Mouse (Mus musculus) erythroblast, embryonic 14.5 days (primary cell): ENCODE results near the gene Mapk14.

Experiments
- GATA1 ChIP-seq: IDR thresholded peaks from 2 replicates; pipeline ENCODE4 v1.6.1; 2012; ENCODE audit warnings: low read length, inconsistent platforms, mixed read lengths
- TAL1 ChIP-seq: IDR thresholded peaks from 3 replicates; pipeline ENCODE4 v1.6.1; 2012; ENCODE audit warnings: low read length, inconsistent platforms, mixed read lengths

DNA sequence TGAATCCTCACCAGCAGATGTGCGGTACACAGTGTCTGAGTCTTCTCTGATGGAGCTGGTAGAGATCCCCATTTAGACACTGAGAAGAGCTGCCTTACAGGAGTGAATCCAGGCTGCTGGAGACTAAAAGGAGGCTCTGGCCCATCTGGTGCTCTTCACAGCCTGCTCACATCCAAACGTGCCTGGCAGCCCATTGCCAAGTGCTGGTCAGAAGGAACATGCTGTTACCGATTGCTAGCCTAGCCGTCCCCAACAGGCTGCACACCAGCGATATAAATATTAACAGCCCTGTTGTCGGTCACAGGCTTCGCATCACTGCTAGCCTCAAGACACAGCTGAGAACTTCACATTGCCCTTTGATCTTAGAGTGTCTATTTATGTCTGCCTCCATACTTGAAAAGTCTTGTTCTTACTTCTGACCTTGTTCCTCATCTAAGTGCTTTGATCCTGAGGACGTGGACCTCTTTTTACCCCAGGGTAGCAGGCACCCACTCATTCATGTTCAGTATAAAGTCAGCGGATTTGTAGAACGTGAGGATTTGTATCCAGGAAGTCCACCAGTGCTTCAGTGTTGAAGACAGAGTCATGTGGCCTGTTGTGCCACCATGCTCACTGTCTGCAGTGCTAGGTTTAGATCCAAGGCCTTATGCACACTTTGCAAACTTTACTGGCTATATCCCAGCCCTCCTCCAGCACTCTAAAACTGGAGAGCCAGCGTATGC is 52.2 kb downstream of the Mapk14 start:
- TF ChIP-seq TAL1 (no peak), GATA1 (no peak)
